In genomic region chr11:93185477-93185876, GRCm38 (mm10) we compare ENCODE assay signal across 10 mouse cellular contexts.
DNase-seq lines count a peak whose midpoint lies in the region; ATAC-seq and TF ChIP-seq lines count a peak whose summit lies in the region.
"Had no signal": no experiment of that assay in that cellular context is flagged by ENCODE, and none has a peak within 500 bp of the region (broad histone marks: within the 10 kb centered on the region; RNA-seq: fewer than 3 reads in every experiment).

No protein-coding gene starts in this region.

- 68% methylated on average over 4 of the region's 4 CpGs for WGBS in kidney, adult 2 months

- no peaks in the 10 kb centered on the region for H3K4me1 ChIP-seq in kidney, adult 2 months (ENCODE audit: control insufficient read depth, insufficient read depth, low read length)
- H3K4me1 ChIP-seq: hindbrain, embryonic 10.5 days had no signal

- peak; percentile 11 for DNase-seq in layer of hippocampus, adult 11-12 months (ENCODE audit: low spot score)
- DNase-seq in layer of hippocampus, adult 2 months (ENCODE audit: low spot score in 2 of 2), result no peak
- DNase-seq in cerebellum, adult 9-10 months, result peak; percentile 89
- DNase-seq in heart, postnatal 4 days, result peak; percentile 37
- peak; percentile 16 to 45 for DNase-seq in lung, postnatal 4 days
- DNase-seq in kidney, adult 2 months, result no peak
- DNase-seq in urinary bladder, adult 2 months (ENCODE audit: low spot score), result no peak

- H3K4me3 ChIP-seq in layer of hippocampus, adult 2 months, result no peak overlapping the region
- no peak overlapping the region for H3K4me3 ChIP-seq in kidney, adult 2 months (ENCODE audit: insufficient read depth, low read depth, low read length)
- H3K4me3 ChIP-seq: hindbrain, embryonic 10.5 days had no signal

- ATAC-seq in megakaryocyte-erythroid progenitor cell, adult 5-6 weeks (replicated peaks; ENCODE audit: low FRiP score, low TSS enrichment, poor library complexity, severe bottlenecking), result no peak

- H3K36me3 ChIP-seq in kidney, adult 2 months (ENCODE audit: control insufficient read depth, insufficient read depth, low read length), result no peaks in the 10 kb centered on the region
- H3K36me3 ChIP-seq: hindbrain, embryonic 10.5 days had no signal

- H3K27ac ChIP-seq in layer of hippocampus, adult 2 months, result no peak overlapping the region
- H3K27ac ChIP-seq in kidney, adult 2 months (ENCODE audit: insufficient read depth, low read depth, low read length), result no peak overlapping the region
- H3K27ac ChIP-seq: hindbrain, embryonic 10.5 days; kidney, postnatal 0 days had no signal

- no peak for TF ChIP-seq POLR2A in kidney, adult 2 months (IDR thresholded peaks at IDR 0.05; ENCODE audit: low read depth, low read length)

- TF ChIP-seq CTCF in layer of hippocampus, adult 2 months (conservative IDR thresholded peaks at IDR 0.05), result no peak
- no peak for TF ChIP-seq CTCF in kidney, adult 2 months (conservative IDR thresholded peaks at IDR 0.05; ENCODE audit: insufficient read depth, insufficient read length, low read depth, low read length)

- H3K27me3 ChIP-seq in kidney, adult 2 months (replicated peaks; ENCODE audit: control insufficient read depth, insufficient read depth, low read length), result no peaks in the 10 kb centered on the region

Comparison
In these comparisons a context has a peak if more than half of its experiments do, and no peak if none do; other contexts are left out.
1. DNase-seq: peak in layer of hippocampus, adult 11-12 months (single experiment), cerebellum, adult 9-10 months (single experiment), heart, postnatal 4 days (single experiment) and lung, postnatal 4 days (2 of 2); none in layer of hippocampus, adult 2 months (0 of 2), kidney, adult 2 months (single experiment) and urinary bladder, adult 2 months (single experiment).